Mouse (Mus musculus) yolk sac, embryonic 10.5 days (tissue): ENCODE results near the gene Zfp978.
"Not testable (repeated sequence)": the region's sequence is repeated elsewhere in the genome, so short reads cannot be mapped to it uniquely, and the experiment has no call there.

ENCODE experiments used
- DNase-seq: peaks from one replicate; pipeline ENCODE4 v3.0.0-alpha.2; 2017; ENCODE audit warnings: low spot score

Zfp978 gene

DNA sequence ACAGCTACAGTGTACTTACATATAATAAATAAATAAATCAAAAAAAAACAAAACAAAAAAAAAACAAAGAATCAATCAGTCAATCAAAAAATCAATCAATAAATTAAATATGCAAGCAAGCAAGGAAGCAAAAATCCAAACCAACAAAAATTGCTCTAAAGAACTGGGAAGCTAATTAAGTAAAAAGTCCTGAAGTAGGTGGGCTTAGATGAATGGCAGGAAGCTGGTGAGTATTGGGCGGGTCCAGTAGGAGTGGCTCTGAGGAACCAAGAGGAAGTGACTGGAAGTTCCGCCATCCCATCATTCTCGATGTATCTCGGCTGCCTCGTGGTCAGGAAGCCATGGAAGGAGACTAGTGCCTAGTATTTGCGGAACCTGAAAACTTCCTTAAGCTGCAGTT, at the start of gene Zfp978:
Gene Zfp978, plus strand, starts transcription at position 301 of the 400 bp plus-strand sequence.
- DNase-seq = not testable (repeated sequence)

DNA sequence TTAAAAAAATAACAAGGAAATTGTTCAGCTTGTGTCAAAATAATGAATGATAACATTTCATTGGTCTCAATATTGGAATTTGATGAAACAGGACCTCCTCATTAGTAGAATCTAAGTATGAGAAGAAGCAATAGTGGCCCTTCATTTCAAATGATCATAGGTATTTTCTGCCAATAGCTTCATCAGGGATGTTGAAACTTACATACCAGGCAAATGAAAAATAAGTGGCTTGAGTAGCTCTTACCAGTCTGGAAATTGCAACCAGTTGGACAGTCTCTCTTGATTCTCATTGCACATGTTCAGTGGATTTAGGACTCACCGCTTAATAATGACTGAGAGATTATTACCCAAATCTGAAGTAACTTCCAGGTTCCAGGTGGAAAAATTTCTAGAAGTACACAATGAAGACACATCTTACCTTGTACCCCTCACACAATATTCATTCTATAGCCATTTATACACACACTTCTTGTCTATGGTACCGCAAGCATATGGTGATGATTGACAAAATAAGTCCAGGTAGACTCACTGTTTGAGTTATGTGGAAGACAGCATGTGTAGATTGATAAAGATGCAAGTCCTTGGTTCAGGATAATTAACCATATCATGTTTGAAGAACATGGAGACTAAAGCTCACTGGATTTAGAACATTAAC, 25.9 kb upstream of the Zfp978 start:
- peak; percentile 5 for DNase-seq

DNA sequence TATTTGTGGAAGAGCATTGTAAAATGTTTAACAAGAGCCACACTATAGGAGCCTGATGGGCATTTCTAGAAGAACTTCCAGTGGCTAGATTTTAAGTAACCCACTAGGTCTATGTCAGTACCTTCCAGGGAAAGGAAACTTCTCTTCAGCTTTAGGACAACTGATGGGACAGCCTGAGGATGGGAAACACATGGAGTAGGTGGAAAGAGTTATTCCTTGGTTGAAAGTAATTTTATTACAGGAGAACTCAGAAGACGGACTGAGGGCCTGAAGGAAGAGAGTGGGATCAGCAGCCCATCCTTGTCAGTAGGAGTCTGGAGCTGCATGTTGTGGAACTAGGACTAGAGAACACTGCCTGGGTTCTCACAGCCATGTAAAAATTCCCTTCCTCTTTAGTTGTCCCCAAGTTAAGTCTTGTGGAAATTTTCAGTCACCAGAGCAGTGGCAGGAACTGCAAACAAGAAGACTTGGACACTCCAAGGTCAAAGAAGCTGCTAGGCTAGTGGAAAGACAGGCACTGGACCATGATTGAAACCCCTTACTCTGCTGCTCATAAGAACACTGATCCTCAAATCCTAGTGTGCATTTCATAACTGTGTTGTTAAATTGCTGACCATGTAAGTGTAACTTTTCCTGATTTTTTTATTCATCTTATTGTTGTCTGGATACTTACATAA, 25.3 kb upstream of the Zfp978 start:
- peak; percentile 18 for DNase-seq

- DNase-seq = peak; percentile 21
Observed at GRCm38 (mm10) chr4:147336368-147337195, 24.5 kb upstream of the Zfp978 start.

DNA sequence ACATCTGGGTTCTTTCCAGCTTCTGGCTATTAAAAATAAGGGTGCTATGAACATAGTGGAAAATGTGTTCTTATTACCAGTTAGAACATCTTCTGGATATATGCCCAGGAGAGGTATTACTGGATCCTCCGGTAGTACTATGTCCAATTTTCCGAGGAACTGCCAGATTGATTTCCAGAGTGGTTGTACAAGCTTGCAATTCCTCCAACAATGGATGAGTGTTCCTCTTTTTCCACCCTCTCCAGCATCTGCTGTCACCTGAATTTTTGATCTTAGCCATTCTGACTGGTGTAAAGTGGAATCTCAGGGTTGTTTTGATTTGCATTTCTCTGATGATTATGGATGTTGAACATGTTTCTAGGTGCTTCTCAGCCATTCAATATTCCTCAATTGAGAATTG, 23.6 kb upstream of the Zfp978 start:
- DNase-seq = peak; percentile 1

DNA sequence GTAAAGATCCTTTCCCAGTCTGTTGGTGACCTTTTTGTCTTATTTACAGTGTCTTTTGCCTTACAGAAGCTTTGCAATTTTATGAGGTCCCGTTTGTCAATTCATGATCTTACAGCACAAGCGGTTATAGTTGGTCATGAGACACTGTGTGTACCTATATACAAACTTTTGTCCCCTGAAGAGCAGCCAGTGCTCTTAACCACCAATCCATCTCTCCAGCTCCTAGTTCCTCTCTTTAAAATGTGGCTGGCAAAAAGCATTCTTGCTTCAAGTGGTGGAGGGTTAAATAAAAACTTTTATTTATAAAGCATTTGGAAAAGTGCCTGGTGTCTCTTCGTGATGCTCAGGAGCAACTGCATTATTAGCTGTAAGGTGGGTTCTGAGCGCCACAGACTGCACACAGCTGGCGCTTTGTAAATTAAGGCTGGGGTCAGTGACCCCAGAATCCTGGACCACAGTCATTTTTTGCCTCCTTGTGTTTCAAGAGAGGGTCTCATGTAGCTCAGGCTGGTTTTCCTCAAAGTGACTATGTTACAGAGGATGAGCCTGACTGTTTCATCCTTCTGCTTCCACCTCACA, 23.0 kb upstream of the Zfp978 start:
- peak; percentile 21 for DNase-seq

- DNase-seq = peak; percentile 0
Observed at GRCm38 (mm10) chr4:147338706-147339105, 22.4 kb upstream of the Zfp978 start.

GRCm38 (mm10) chr4:147339601-147340219, 21.4 kb upstream of the Zfp978 start:
- peak; percentile 7 for DNase-seq

GRCm38 (mm10) chr4:147340236-147340635, 20.9 kb upstream of the Zfp978 start:
- peak; percentile 1 for DNase-seq

DNA sequence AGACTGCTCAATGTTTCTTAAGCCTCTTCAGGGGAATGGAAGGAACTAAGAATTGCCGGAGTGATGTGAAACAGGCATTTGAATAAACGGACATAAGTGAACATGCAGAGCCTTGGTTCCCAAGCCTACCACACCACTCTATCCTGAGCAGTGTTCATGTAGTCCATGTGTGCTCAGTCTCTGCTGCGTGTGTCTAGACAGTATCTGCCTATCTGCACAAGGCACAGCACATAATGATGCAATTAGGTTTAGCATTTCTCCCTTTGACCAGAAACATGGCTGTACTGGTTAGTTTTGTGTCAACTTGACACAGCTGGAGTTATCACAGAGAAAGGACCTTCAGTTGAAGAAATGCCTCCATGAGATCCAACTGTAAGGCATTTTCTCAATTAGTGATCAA, 20.2 kb upstream of the Zfp978 start:
- DNase-seq = peak; percentile 1

- peak; percentile 22 for DNase-seq
Observed at GRCm38 (mm10) chr4:147343042-147343908, 17.8 kb upstream of the Zfp978 start.

- peak; percentile 0 for DNase-seq
Observed at GRCm38 (mm10) chr4:147345061-147345554, 16.0 kb upstream of the Zfp978 start.

GRCm38 (mm10) chr4:147346361-147347035, 14.6 kb upstream of the Zfp978 start:
- DNase-seq = peak; percentile 0

DNA sequence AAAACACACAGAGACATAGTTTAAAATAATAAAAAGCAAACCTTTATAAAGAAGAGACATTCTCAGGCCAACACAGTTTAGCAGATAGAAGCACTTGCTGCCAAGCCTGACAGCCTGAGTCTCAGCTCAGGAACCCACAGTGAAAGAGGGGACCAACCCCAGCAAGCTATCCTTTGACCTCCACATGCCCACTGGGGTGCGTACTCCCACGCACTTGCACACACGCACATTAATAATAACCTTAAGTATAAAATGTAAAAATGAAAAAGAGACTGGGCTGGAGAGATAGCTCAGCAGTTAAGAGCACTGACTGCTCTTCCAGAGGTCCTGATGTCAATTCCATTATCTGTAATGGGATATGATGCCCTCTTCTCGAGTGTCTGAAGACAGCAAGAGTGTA, 13.8 kb upstream of the Zfp978 start:
- peak; percentile 1 for DNase-seq

DNA sequence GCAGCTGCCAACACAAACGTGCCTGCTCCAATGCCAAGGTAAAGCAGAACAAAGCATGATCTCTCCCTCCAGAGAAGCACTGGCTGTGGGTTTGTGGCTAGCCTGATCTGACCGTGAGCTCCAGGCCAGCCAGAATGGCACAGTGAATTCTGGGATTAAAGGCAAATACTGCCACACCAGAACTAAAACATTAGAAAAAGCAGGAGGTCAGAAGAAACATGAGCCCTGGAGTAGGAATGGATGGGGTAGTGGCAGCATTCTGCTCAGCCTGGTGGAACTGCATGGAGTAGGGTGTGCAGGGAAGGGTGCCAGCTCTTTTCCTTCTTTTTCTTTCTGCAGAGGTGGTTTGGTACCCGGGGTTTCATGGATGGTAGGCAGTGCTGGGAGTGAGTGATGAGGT, 13.2 kb upstream of the Zfp978 start:
- not testable (repeated sequence) for DNase-seq

GRCm38 (mm10) chr4:147348401-147348800, 12.7 kb upstream of the Zfp978 start:
- peak; percentile 0 for DNase-seq

- DNase-seq = peak; percentile 1
Observed at GRCm38 (mm10) chr4:147348906-147349686, 12.0 kb upstream of the Zfp978 start.

DNA sequence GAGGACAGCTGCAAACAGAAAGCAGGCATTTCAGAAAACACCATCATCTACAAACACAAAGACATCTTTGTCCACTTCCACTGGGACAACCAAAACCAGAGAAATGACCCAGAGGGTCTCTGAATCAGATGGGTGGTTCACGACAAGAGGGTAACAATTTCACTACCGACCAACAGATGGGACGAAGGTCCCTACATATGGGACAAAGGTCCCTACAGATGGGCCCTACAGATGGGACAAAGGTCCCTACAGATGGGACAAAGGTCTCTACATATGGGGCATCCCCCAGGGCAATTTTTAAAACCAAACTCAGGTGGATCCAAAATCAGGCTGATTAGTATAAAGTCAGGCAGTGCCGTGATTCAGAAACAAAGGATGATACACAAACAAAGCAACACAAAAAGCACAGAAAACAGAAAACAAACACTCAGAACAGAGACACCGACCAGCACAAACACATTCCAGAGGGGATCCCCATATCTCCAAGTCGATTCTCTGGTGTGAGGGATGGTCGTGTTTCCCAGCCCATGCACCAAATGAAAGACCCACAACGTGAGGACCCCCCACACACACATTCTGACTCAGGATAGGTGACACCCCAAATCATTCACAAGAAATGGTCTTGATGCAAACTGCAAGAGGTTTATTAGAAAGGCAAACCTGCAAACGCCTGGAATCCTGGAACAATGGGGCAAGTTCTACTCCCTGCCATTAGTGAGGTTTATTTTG, 11.3 kb upstream of the Zfp978 start:
- peak; percentile 1 for DNase-seq

- DNase-seq = peak; percentile 2
Observed at GRCm38 (mm10) chr4:147350541-147350940, 10.6 kb upstream of the Zfp978 start.
